Mouse (Mus musculus) cortical plate, adult 2 months (tissue): ENCODE measurements around the gene 4921517D22Rik.

Experiments used
- CTCF ChIP-seq: fragments of 200-500 bp; IDR thresholded peaks from 2 replicates; pipeline ENCODE4 v1.5.1; 2011; ENCODE audit warnings: mild to moderate bottlenecking, control low read depth, low read length; ENCODE audit not compliant: insufficient read depth; ENCODE audit errors: extremely low read depth
- POLR2A ChIP-seq: fragments of 200-500 bp; IDR thresholded peaks from 2 replicates; pipeline ENCODE4 v1.6.1; 2011; ENCODE audit warnings: mild to moderate bottlenecking, low read length, control low read depth; ENCODE audit not compliant: insufficient read depth; ENCODE audit errors: extremely low read depth

- TF ChIP-seq CTCF (no peak), POLR2A (no peak)
These were observed 19.8 kb upstream of the 4921517D22Rik start for GRCm38 (mm10) chr13:59713710-59714109.
